Mouse (Mus musculus) adrenal gland, postnatal 14 days (tissue): Measurements from ENCODE around the gene Mier2. TPM values are rescaled to one million over a fixed set of nuclear protein-coding genes. Genes with fewer than 3 reads are reported as not detected.

Experiments used
- DNase-seq: peaks from one replicate; pipeline ENCODE4 v3.0.0; 2021; ENCODE audit warnings: mixed read lengths
- microRNA-seq, 2 experiments: library from miRNA; unstranded; fragments of <30 nt; microRNA quantifications; one replicate each; pipeline ENCODE4 v1.2.0; 2021
- total RNA-seq: library from RNA; stranded (reverse); gene quantifications from 2 replicates; pipeline ENCODE4 v1.2.3, GENCODE M21; 2021

The Mier2 gene
- total RNA-seq, 1 experiment from 2014 or later: 29.1 TPM

GRCm38 (mm10) chr10:79496701-79497288 lies 58.2 kb downstream of the Mier2 start:
- DNase-seq: no peak

DNA sequence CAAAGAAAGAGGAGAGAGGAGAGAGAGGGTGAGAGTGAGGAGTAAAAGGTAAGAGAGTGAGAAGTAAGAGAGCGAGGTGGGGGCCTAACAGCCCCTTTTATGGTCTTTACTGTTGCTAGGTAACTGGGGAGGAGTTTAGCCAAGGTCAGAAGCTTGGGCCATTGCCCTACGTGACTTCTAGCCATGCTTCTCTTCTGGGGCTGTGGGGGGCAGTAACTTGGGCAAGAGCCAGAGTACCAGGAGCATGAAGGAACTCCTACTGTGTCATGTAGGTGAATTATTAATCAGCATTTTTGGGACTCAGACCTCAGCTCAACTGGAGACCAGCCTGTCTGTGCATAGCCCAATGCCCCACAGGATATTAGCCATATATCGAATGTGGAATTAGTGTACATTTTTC lies 59.1 kb downstream of the Mier2 start:
- DNase-seq: no peak

Small RNAs within 50 kb of the gene (microRNA-seq; reads per million reads assigned to microRNA genes)
- 0 to 0.76 reads per million in 2 experiments for gene Mir6909

Other genes with a start within 250 kb of the Mier2 start
- gene Vmn2r82, start 198.7 kb downstream of the Mier2 start, total RNA-seq: not detected in 2 replicates
- gene Vmn2r83, start 86.5 kb downstream of the Mier2 start, total RNA-seq: not detected in 2 replicates
- 16.6 and 19.3 TPM in 2 replicates for gene Plpp2, start 21.4 kb downstream of the Mier2 start, total RNA-seq
- not detected in 2 replicates for gene Theg, start 32.1 kb upstream of the Mier2 start, total RNA-seq
- 0.08 and 0.11 TPM in 2 replicates for gene C2cd4c, start 58.8 kb upstream of the Mier2 start, total RNA-seq
- 4.0 and 4.8 TPM in 2 replicates for gene Shc2, start 82.7 kb upstream of the Mier2 start, total RNA-seq
- not detected in 2 replicates for gene Odf3l2, start 90.5 kb upstream of the Mier2 start, total RNA-seq
- gene Madcam1, start 109.4 kb upstream of the Mier2 start, total RNA-seq: 6.8 TPM in 1 of 2 replicates, not detected in the other
- 27.8 and 34.1 TPM in 2 replicates for gene Tpgs1, start 114.2 kb upstream of the Mier2 start, total RNA-seq
- gene Cdc34, start 127.0 kb upstream of the Mier2 start, total RNA-seq: 79.1 and 82.4 TPM in 2 replicates
- 0.89 and 1.1 TPM in 2 replicates for gene Gzmm, start 133.8 kb upstream of the Mier2 start, total RNA-seq
- 598 and 707 TPM in 2 replicates for gene Bsg, start 149.3 kb upstream of the Mier2 start, total RNA-seq
- 7.1 and 10.6 TPM in 2 replicates for gene Hcn2, start 161.4 kb upstream of the Mier2 start, total RNA-seq
- 59.2 and 65.4 TPM in 2 replicates for gene Polrmt, start 191.4 kb upstream of the Mier2 start, total RNA-seq
- not detected in 2 replicates for gene Fgf22, start 199.9 kb upstream of the Mier2 start, total RNA-seq
- gene Rnf126, start 211.8 kb upstream of the Mier2 start, total RNA-seq: 54.7 and 56.5 TPM in 2 replicates
- 5.5 and 6.4 TPM in 2 replicates for gene Fstl3, start 222.1 kb upstream of the Mier2 start, total RNA-seq
- not detected in 2 replicates for gene Prss57, start 235.8 kb upstream of the Mier2 start, total RNA-seq
- gene Palm, start 238.4 kb upstream of the Mier2 start, total RNA-seq: 77.9 and 78.3 TPM in 2 replicates